Mouse (Mus musculus): ENCODE results near the gene Cd207. TPM values are rescaled to one million over a fixed set of nuclear protein-coding genes. Genes with fewer than 3 reads are reported as not detected.
"Not testable (repeated sequence)": the region's sequence is repeated elsewhere in the genome, so short reads cannot be mapped to it uniquely, and the experiment has no call there.

The Cd207 gene
- polyA plus RNA-seq, 1 experiment from 2014 or later = not detected

DNA sequence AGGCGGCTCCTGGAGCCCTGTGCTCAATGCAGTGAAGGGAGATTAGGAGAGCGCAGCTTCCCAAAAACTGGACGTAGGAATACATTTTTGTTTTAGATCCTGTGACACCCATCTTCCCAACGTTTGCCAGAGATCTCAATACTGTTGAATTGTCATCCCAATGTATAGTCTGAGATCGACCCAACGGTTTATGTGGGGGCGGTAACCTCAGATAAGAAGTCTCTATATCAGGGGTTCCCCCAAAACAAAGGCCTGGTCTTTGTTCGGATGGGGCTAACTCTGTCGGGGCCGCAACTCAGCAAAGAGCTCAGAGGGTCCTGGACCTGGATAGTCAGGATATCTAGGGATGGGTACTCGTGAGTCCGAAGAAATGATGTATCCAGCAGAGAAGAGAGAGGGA is 15.3 kb upstream of the Cd207 start:
- Histone ChIP-seq H3K36me3 (no peaks in the 10 kb centered on the region), H3K4me3 (no peak overlapping the region), H3K27me3 (ENCODE audit: low read depth, poor library complexity, severe bottlenecking) (peaks cover 98% of the 10 kb centered on the region), H3K9me3 (replicated peaks) (no peaks in the 10 kb centered on the region), H3K27ac (replicated peaks) (no peak overlapping the region), H3K4me1 (peaks cover 8% of the 10 kb centered on the region)
- 2% methylated on average over 12 of the region's 12 CpGs for WGBS
- no peak for DNase-seq (ENCODE audit: low spot score)

DNA sequence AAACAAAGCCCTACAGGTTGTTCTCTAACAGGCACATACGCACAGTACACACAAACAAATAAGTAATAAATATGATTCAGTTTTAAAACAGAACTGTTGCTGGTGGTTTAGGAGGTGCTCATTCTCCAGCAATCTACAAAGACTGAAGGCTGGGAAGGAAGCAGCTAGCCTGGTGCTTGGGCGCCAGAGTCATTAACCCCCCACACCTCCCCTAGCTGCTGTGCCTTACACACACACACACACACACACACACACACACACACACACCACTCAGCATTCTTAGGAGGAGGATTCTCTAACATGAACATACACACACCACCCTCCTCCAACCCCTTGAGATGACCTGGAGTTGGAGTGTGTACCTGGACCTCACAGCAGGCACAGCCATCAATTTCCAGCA is 13.3 kb upstream of the Cd207 start:
- H3K27me3 ChIP-seq (ENCODE audit: low read depth, poor library complexity, severe bottlenecking) = peaks cover 93% of the 10 kb centered on the region
- DNase-seq (ENCODE audit: low spot score) = no peak

DNA sequence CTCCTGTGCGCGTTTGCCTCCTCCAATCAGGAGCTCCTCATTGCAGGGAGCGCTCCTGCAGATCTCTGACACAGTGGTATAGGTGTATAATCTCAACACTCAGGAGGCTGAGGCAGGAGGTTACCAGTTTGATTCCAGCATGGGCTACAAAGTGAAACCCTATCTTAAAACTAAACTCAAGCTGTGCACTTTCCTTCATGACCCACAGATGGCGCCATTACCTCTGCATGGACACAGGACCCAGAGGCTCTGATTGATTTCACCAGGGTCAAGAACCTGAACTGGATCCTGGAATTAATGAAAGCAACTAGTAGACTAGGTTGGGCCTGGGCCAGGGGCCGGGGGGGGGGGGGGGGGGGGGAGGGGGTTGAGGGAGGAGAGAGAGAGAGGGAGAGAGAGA is 12.6 kb upstream of the Cd207 start:
- Histone ChIP-seq H3K4me1 (peaks cover 8% of the 10 kb centered on the region), H3K36me3 (no peaks in the 10 kb centered on the region), H3K27ac (replicated peaks) (no peak overlapping the region), H3K27me3 (ENCODE audit: low read depth, poor library complexity, severe bottlenecking) (peaks cover 93% of the 10 kb centered on the region), H3K9me3 (replicated peaks) (no peaks in the 10 kb centered on the region), H3K4me3 (no peak overlapping the region)
- 27% methylated on average over 4 of the region's 5 CpGs for whole genome bisulfite sequencing
- peak; percentile 49 for DNase-seq (ENCODE audit: low spot score)

More for the DNA sequence above, 13.3 kb upstream of the Cd207 start:
- no peak overlapping the region for H3K4me3 ChIP-seq
- H3K27ac ChIP-seq (replicated peaks) = no peak overlapping the region
- H3K36me3 ChIP-seq = no peaks in the 10 kb centered on the region
- H3K9me3 ChIP-seq (replicated peaks) = no peaks in the 10 kb centered on the region
- H3K4me1 ChIP-seq = peaks cover 8% of the 10 kb centered on the region
- 62% methylated on average over 2 of the region's 2 CpGs for WGBS

DNA sequence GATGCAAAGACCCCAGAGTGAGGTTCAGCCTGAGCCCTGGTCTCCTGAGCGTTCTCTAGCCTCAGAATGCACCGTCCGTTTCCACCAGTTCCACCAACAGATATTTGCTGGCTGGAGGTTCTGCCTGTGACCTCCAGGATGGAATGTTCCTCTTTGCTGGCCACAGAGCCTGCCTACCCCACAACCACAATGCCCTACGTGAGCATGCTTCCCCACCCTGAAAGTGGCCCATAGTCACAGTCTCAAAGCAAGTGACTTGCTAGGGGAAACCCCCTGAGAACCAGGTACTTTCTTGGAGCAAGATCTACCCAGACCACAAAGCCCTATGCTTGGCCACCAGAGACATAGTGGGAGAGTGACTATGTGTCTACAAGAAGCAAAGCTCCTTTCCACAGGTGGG is 11.7 kb upstream of the Cd207 start:
- DNase-seq (ENCODE audit: low spot score) = no peak
- Histone ChIP-seq H3K4me3 (no peak overlapping the region), H3K27me3 (ENCODE audit: low read depth, poor library complexity, severe bottlenecking) (peaks cover 85% of the 10 kb centered on the region), H3K36me3 (no peaks in the 10 kb centered on the region), H3K27ac (replicated peaks) (no peak overlapping the region), H3K4me1 (peaks cover 8% of the 10 kb centered on the region), H3K9me3 (replicated peaks) (no peaks in the 10 kb centered on the region)
- WGBS = 86% methylated on average over 4 of the region's 4 CpGs

DNA sequence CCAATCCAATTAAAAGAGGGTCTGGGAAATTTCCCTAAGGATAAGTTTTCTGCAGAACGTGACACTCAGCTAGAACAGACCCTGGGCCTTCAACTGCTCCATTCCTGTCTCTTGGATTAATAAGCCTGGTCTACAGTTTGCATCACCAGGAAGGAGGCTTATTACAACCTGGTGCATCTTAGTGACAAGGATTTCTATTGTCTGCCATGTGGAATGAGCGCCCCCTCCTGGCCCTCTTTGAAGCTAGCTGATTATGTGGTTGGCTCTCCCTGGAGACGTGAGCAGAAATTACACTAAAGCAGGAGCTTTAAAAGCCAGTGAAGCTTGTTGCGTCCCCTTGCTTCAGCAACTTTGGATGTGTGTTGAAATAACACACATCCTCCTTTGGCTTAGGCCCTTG is 4.3 kb downstream of the Cd207 start:
- Histone ChIP-seq H3K4me3 (no peak overlapping the region), H3K27me3 (ENCODE audit: low read depth, poor library complexity, severe bottlenecking) (peaks cover 11% of the 10 kb centered on the region; the same call in 1 of the 2 replicates), H3K9me3 (replicated peaks) (no peaks in the 10 kb centered on the region), H3K36me3 (no peaks in the 10 kb centered on the region), H3K27ac (replicated peaks) (no peak overlapping the region), H3K4me1 (no peaks in the 10 kb centered on the region)
- 11% methylated on average over 4 of the region's 4 CpGs for WGBS
- DNase-seq (ENCODE audit: low spot score) = peak; percentile 75

DNA sequence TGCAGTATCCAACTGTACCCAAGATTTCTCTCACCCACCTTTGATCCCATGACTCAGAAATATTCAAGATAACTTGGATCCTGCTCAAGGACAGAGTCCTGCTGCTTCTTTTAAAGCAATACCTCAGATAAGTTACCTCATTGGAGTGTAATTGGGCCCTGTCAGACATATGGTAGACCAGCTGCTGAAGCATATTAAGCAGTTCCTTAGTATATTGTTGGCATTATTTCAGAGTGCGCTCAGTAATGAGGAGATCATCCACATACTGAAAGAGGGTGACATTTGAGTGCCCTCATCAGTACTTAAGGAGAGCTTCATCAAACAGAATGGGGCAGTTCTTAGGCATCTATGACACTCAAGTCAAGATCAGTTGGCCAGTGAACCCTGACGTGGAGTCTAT is 12.6 kb downstream of the Cd207 start:
- no peaks in the 10 kb centered on the region for H3K36me3 ChIP-seq

DNA sequence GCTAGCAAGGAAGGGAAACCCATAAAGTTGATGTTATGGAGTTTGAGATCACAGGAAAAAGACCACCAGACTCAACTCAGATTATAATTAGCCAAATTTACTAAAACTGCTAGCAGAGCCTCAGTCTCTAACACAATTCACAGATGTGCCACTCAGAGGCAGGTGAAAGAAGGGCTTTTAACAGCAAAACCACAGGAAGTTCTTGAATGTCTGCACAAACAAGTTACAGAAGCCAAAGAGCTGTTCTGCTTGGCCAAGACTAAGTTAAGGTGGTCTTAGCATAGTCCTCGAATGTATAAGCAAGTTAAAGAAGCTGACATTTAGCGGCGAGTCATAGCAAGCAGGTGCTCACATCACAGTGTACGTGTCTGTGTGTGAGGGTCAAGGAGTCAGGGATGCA is 16.8 kb downstream of the Cd207 start:
- Histone ChIP-seq H3K36me3 (no peaks in the 10 kb centered on the region), H3K4me3 (no peak overlapping the region), H3K9me3 (replicated peaks) (no peaks in the 10 kb centered on the region), H3K4me1 (no peaks in the 10 kb centered on the region), H3K27me3 (ENCODE audit: low read depth, poor library complexity, severe bottlenecking) (no peaks in the 10 kb centered on the region), H3K27ac (replicated peaks) (no peak overlapping the region)
- no peak for DNase-seq (ENCODE audit: low spot score)
- 84% methylated on average over 4 of the region's 4 CpGs for WGBS

More for the DNA sequence above, 12.6 kb downstream of the Cd207 start:
- Histone ChIP-seq H3K9me3 (replicated peaks) (no peaks in the 10 kb centered on the region), H3K4me1 (peaks cover 12% of the 10 kb centered on the region), H3K27ac (replicated peaks) (no peak overlapping the region), H3K27me3 (ENCODE audit: low read depth, poor library complexity, severe bottlenecking) (no peaks in the 10 kb centered on the region), H3K4me3 (no peak overlapping the region)
- DNase-seq (ENCODE audit: low spot score) = no peak
- 85% methylated on average over 2 of the region's 2 CpGs for WGBS

DNA sequence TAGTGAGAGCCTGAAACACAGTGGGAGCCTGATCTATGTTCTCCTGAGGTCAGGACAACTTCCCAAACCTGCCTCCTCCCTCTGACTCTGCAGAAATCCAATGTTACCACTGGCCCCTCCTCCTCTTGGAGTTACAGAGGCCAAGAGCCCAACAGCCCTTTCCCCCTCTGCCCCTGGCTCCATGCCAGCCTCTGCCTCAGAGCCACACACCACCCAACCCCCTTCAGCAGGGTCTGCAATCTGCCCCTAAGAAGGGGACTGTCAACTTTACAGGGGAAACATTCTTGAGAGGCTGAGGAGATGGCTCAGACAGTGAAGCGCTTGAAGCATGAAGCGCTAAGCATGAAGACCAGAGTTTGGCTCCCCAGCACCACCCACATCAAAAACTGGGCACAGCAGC is 21.6 kb downstream of the Cd207 start, which contains the start of gene Clec4f:
TSS of gene Clec4f (minus strand) at position 101 of the 400 bp plus-strand sequence.
- no peaks in the 10 kb centered on the region for H3K27me3 ChIP-seq (ENCODE audit: low read depth, poor library complexity, severe bottlenecking)
- H3K36me3 ChIP-seq = no peaks in the 10 kb centered on the region
- H3K4me3 ChIP-seq = no peak within 1 kb of the TSS
- no peak for DNase-seq (ENCODE audit: low spot score)
- no peak within 1 kb of the TSS for H3K27ac ChIP-seq (replicated peaks)
- no peaks in the 10 kb centered on the region for H3K9me3 ChIP-seq (replicated peaks)
- H3K4me1 ChIP-seq = no peaks in the 10 kb centered on the region
- WGBS = 93% methylated on average over 2 of the region's 2 CpGs

DNA sequence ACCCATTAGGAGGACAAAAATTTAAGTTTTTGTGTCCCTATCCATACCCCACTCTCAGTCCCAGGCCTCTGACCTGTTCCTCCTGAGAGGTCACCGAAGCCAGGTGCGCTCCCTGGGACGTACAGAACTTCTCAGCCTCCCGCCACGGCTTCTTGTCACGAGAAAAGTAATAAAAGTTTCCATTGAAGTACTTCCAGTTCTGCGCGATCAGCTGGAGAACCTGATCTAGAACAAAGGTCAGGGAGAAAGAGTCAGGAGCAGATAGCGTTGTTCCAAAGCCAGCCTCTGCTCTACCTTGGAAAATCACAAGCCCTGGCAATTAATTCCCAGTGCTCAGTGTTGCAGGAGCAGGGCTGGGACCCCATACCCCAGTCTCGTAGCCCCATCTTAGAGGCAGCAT is 30.9 kb downstream of the Cd207 start:
- Histone ChIP-seq H3K27ac (replicated peaks) (no peak overlapping the region), H3K4me3 (no peak overlapping the region), H3K27me3 (ENCODE audit: low read depth, poor library complexity, severe bottlenecking) (no peaks in the 10 kb centered on the region), H3K36me3 (no peaks in the 10 kb centered on the region), H3K9me3 (replicated peaks) (no peaks in the 10 kb centered on the region), H3K4me1 (no peaks in the 10 kb centered on the region)
- 91% methylated on average over 10 of the region's 10 CpGs for WGBS
- no peak for DNase-seq (ENCODE audit: low spot score)

DNA sequence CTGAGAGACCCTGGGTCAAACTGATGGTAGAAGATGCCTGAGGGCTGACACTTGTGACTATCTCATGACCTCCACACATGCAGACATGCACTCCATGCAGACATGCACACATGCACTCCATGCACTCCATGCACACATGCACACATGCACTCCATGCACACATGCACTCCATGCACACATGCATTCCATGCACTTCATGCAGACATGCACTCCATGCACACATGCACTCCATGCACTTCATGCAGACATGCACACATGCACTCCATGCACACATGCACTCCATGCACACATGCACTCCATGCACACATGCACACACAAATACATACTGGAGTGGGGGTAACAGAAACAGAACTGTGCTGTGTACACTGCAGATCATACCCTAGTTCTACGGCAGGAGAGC is 42.3 kb downstream of the Cd207 start:
- Histone ChIP-seq H3K4me1 (no peaks in the 10 kb centered on the region), H3K9me3 (replicated peaks) (no peaks in the 10 kb centered on the region), H3K27me3 (ENCODE audit: low read depth, poor library complexity, severe bottlenecking) (no peaks in the 10 kb centered on the region), H3K27ac (replicated peaks) (no peak overlapping the region), H3K36me3 (no peaks in the 10 kb centered on the region), H3K4me3 (no peak overlapping the region)
- 85% methylated on average over 1 of the region's 1 CpGs for whole genome bisulfite sequencing
- DNase-seq (ENCODE audit: low spot score) = no peak

DNA sequence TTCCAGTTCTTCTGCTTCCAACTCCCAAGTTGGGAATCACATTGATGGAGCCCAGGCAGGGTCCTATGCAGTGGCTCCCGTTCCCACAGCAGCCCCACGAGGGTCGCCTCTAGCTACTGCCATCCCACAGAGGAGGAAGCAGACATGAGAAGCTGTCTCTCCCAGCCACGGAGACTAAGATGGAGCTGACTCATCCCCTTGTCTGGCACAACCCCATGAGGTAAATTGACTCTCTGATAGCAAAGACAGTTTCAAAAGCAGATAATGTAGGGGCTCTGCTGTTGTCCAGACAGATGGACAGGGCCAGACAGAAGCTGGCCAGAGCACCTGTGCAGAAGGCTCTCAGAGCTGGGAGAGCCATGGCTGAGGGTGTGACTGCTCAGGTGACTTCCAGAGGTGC is 43.0 kb downstream of the Cd207 start:
- not testable (repeated sequence) for H3K4me3 ChIP-seq; H3K27me3 ChIP-seq (ENCODE audit: low read depth, poor library complexity, severe bottlenecking); H3K9me3 ChIP-seq (replicated peaks); DNase-seq (ENCODE audit: low spot score); H3K27ac ChIP-seq (replicated peaks); H3K36me3 ChIP-seq; H3K4me1 ChIP-seq
- 83% methylated on average over 4 of the region's 4 CpGs for WGBS

DNA sequence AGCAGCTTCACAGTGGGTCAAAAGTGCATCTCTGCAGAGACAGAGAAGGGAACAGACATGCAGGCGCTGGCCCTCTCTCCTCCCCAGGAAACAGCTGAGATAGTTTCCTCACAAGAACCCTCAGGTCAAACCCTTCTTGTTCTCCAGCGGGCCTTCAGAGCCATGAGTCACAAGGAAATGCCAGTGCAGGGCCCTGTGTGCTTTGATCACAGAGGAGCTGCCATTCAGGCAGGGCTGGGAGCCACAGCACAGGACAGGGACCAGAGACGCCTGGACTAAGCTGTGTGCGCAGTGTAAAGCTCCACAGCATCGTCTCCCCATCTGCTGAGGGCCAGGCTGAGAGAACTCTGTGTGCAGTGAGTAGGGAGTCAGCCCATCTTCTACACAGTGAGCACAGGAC is 43.6 kb downstream of the Cd207 start:
- H3K9me3 ChIP-seq (replicated peaks); DNase-seq (ENCODE audit: low spot score); H3K27me3 ChIP-seq (ENCODE audit: low read depth, poor library complexity, severe bottlenecking); H3K4me3 ChIP-seq; H3K36me3 ChIP-seq; H3K4me1 ChIP-seq; H3K27ac ChIP-seq (replicated peaks): not testable (repeated sequence)
- WGBS = 70% methylated on average over 5 of the region's 5 CpGs

DNA sequence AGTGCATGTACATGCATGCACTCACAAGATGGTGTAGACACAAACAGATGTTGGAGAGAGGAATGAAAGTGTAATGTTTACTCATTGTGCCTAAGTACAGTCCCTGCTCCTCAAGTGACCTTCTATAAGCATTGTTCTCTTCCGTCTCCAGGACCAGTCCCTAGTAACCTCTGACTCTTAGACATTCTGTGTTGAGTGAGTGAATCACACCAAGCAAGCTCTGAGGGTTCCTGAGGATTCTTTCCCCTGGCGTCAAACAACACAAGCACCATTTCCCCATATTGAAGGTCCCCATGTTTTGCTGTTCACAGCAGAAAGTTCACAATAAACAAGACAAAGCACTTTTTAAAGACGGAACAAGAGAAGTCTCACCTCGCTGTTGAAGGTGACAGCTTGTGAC is 45.8 kb downstream of the Cd207 start:
- Histone ChIP-seq H3K27me3 (ENCODE audit: low read depth, poor library complexity, severe bottlenecking) (no peaks in the 10 kb centered on the region), H3K4me3 (no peak overlapping the region), H3K27ac (replicated peaks) (no peak overlapping the region), H3K9me3 (replicated peaks) (no peaks in the 10 kb centered on the region), H3K4me1 (no peaks in the 10 kb centered on the region), H3K36me3 (no peaks in the 10 kb centered on the region)
- no peak for DNase-seq (ENCODE audit: low spot score)
- WGBS = 83% methylated on average over 4 of the region's 4 CpGs

DNA sequence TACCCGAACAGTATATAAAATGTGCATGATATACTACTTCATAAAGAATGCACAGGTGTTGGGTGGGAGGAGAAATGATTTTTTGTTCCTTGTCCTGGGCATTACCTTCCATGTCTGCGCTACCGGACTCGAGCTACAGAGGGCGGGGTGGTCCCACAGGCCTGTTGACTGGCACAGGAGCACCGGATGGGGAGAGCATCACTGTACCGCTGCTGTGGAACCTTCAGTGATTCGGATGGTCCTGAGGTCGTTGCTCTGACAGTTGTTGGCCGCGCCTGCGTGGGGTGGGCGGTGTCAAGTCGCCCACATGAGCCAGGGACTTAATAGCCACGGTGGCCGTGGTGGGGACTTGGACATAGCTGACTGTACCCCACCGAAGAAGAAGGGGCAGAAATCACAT is 50.9 kb downstream of the Cd207 start:
- no peak for DNase-seq (ENCODE audit: low spot score)
- no peak overlapping the region for H3K27ac ChIP-seq (replicated peaks)
- no peaks in the 10 kb centered on the region for H3K4me1 ChIP-seq
- H3K4me3 ChIP-seq = no peak overlapping the region
- H3K36me3 ChIP-seq = no peaks in the 10 kb centered on the region
- no peaks in the 10 kb centered on the region for H3K9me3 ChIP-seq (replicated peaks)
- H3K27me3 ChIP-seq (ENCODE audit: low read depth, poor library complexity, severe bottlenecking) = no peaks in the 10 kb centered on the region
- WGBS = 70% methylated on average over 17 of the region's 17 CpGs

Measured in midbrain, embryonic 10.5 days (tissue).